28 mouse cellular contexts compared by ENCODE assay signal in genomic region chr9:83041345-83041744, GRCm38 (mm10).
"Had no signal": no experiment of that assay in that cellular context is flagged by ENCODE, and none has a peak within 500 bp of the region (broad histone marks: within the 10 kb centered on the region; RNA-seq: fewer than 3 reads in every experiment).

No protein-coding gene starts in this region.

- H3K4me1 ChIP-seq: heart, embryonic 10.5 days; heart, embryonic 12.5 days; hindbrain, embryonic 10.5 days; hindbrain, embryonic 12.5 days; kidney, embryonic 15.5 days; limb, embryonic 13.5 days; limb, embryonic 15.5 days; liver, embryonic 12.5 days had no signal

- H3K27me3 ChIP-seq: heart, embryonic 12.5 days; hindbrain, embryonic 12.5 days; kidney, embryonic 15.5 days; limb, embryonic 13.5 days; limb, embryonic 15.5 days; liver, embryonic 12.5 days had no signal

- DNase-seq: gastrocnemius, adult 2 months; gastrocnemius, postnatal 10 days; gastrocnemius, postnatal 25 days; heart, adult 18-20 months; heart, postnatal 10 days; heart, postnatal 4 days; kidney, adult 11 months; kidney, adult 2 months; kidney, adult 9 months; kidney, postnatal 14 days; kidney, postnatal 36 days; layer of hippocampus, adult 9-11 months; layer of hippocampus, postnatal 36 days; left cerebral cortex, postnatal 4 days had no signal

- H3K27ac ChIP-seq: gastrocnemius, adult 2 months; heart, embryonic 10.5 days; hindbrain, embryonic 10.5 days; hindbrain, embryonic 12.5 days; hindbrain, embryonic 14.5 days; kidney, embryonic 15.5 days; kidney, postnatal 0 days; limb, embryonic 13.5 days; limb, embryonic 15.5 days; liver, embryonic 12.5 days; liver, embryonic 14.5 days had no signal

- H3K9ac ChIP-seq: heart, embryonic 12.5 days; hindbrain, embryonic 12.5 days; hindbrain, embryonic 14.5 days; kidney, embryonic 15.5 days; limb, embryonic 13.5 days; limb, embryonic 15.5 days; liver, embryonic 12.5 days; liver, embryonic 14.5 days had no signal

- H3K9me3 ChIP-seq: heart, embryonic 10.5 days; heart, embryonic 12.5 days; hindbrain, embryonic 10.5 days; hindbrain, embryonic 12.5 days; kidney, embryonic 15.5 days; limb, embryonic 13.5 days; limb, embryonic 15.5 days; liver, embryonic 12.5 days had no signal

- H3K4me2 ChIP-seq: heart, embryonic 12.5 days; hindbrain, embryonic 12.5 days; hindbrain, embryonic 14.5 days; kidney, embryonic 15.5 days; limb, embryonic 13.5 days; limb, embryonic 15.5 days; liver, embryonic 12.5 days had no signal

- H3K4me3 ChIP-seq: gastrocnemius, adult 2 months; heart, embryonic 10.5 days; heart, embryonic 12.5 days; hindbrain, embryonic 10.5 days; hindbrain, embryonic 12.5 days; kidney, embryonic 15.5 days; limb, embryonic 13.5 days; limb, embryonic 15.5 days; liver, embryonic 12.5 days had no signal

- ATAC-seq: hindbrain, embryonic 16.5 days; inflammation-experienced regulatory T-cells, adult 6 months; intestine, embryonic 16.5 days; liver, embryonic 12.5 days had no signal

- H3K36me3 ChIP-seq: heart, embryonic 10.5 days; heart, embryonic 12.5 days; hindbrain, embryonic 10.5 days; hindbrain, embryonic 12.5 days; kidney, embryonic 15.5 days; limb, embryonic 13.5 days; limb, embryonic 15.5 days; liver, embryonic 12.5 days had no signal
